Mouse (Mus musculus) right cerebral cortex, adult 2 months (tissue): ENCODE measurements around the gene Fam102b.

ENCODE experiments used
- DNase-seq, 2 experiments: peaks; one replicate each; pipeline ENCODE4 v3.0.0; 2021 to 2022; ENCODE audit warnings: low spot score in 2 of 2

Gene Fam102b

DNA sequence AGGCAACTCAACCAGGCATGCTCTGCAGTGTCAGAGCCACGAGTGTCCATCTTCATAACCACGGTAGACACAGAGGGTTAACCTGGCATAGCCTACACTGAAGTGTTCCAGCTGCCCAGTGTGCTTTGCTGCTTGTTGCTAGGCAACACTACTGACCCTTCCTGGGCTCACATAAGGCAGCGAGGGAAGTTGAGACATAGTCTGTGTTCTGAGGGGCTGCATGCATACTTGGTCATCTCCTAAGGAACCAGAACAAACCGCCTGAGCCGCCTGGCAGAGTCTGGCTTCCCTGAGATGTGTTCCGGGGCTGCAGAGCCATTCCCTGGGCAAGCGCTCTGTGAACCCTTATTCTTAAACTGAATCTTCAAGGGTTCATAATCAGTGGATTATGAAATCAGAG, 66.2 kb downstream of the Fam102b start:
- DNase-seq = no peak

DNA sequence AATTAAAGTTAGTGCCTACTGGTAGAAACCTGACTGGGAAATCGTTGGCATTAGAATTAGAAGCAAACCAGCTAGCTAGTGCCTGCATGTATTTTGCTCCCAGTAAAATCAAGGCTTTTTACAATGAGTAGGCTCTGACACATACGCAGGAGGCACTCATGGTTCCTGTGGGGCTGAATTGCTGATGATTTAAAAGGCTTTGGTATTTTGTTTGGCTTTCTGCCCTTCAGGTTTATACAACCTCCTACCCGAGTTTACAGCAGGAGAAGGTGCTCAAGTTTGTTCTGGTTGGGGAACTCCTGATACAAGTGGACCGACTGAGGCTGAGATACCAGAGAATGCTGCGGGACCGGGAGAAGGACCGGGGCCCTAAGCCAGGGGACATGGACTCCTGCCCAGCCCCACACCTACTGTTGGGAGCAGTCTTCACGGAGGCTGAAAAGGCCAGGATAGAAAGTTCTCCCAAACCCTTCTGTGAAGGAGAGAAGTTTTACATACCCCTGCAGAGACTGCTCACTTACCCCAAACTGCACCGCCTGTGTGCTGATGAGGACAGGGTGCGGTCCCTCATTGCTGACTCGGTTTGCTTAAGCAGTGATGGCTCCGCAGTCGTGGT, 67.6 kb downstream of the Fam102b start:
- DNase-seq = no peak

DNA sequence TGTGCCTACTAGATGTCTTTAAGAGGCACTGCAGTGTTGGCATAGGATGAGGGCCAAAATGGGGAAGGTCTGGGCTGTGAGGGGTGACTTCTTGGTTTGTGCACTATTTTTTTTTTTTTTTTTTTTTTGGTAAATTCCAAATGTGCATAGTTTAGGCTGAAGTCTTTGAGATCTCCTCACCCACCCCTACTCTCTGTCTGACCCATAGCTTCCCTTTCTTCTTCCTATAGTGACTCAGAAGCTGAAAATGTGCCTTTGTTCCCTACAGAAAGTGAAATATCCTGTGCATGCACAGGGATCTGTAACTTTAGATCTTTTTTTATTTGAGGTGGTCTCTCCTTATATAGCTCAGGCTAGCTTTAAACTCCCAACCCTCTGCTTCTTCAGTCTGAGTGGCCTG, 69.4 kb downstream of the Fam102b start:
- no peak for DNase-seq

DNA sequence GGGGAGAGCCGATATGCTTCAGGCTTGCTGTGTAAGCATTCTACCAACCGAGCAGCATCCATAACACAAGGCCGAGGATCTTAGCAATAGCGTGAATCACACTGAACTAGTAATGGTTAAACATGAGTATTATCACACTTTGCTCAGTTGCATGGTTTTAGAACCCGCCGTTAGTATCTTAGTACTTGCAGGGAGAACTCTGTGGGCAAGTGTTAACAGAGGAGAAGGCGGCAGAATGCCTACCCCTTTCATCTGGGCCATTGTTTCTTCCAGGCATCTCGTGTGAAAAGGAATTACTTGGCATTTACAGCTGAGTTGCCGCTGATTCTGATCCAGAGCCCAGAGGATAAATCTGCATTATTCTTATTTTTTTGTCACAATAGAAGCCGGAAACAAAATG, 86.4 kb downstream of the Fam102b start:
- DNase-seq = no peak

DNA sequence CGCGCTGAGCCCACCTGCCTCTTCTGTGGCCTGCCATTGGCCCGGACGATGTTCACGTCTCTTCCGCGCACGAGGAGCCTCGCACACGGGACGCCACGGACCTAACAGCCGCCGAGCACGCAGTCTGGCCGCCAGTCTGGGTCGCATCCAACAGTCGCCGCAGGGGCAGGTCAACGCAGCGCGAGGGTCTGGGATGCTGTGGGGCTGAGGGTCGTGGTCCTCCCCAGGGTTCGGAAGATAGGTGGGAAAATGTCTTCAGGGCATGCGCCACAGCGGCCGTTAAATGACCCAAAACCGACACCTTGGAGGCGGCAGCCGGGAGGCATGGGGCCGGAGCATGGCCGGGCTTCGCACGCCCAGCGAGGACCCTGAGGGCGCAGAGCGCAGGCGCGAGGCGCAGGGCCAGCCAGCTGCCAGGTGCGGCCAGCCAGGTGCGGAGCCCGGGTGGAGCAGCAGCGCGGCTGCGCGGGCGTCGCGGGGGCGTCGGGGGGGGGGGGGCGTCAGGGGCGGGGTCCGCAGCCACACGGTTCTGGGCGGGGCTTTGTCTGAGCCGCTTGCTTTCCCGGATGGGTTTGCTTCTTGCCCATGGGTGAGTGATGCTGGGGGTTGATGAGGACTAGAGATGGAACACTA, 87.3 kb downstream of the Fam102b start, which contains the start of gene Gm9857:
TSS of gene Gm9857 (minus strand) at position 445 of the 633 bp plus-strand sequence.
- no peak for DNase-seq

DNA sequence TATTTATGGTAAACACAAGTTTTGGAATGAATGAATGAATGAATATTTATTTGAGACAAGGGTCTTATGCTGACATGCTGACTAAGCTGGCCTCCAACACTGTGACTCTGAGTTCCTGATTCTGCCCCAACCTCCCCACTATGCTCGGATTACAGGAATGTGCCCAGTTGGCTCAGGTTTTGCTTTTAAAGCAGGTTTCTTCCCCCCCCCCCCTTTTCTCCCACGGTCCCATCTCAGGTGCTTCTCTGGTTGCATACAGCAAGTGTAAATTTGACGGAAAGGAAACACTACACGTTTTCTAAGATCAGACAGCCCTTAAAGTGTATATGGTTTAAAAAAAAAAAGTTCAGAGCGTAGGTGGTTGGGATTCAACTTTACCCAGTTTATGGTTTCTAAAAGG, 87.8 kb downstream of the Fam102b start, which contains the start of gene Henmt1:
TSS of gene Henmt1 (plus strand) at position 301 of the 400 bp plus-strand sequence.
- DNase-seq = no peak

DNA sequence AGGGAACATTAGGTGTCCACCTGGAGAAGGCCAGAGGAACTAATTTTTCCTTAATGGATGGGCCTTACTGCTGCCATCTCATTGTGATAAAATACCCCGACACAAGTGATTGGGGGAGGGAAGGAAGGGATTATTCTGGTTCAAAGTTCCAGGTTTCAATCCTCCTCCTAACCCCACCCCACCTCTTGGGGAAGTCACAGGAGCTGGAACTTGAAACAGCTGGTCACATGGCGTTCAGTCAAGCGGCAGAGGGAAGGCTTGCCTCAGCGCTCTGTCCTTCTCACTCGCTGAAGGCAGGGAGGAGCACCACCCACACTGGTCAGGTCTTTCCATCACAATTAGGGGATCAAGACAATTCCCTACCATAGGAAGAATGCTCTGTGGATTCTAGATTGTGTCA, 88.7 kb downstream of the Fam102b start:
- no peak for DNase-seq

DNA sequence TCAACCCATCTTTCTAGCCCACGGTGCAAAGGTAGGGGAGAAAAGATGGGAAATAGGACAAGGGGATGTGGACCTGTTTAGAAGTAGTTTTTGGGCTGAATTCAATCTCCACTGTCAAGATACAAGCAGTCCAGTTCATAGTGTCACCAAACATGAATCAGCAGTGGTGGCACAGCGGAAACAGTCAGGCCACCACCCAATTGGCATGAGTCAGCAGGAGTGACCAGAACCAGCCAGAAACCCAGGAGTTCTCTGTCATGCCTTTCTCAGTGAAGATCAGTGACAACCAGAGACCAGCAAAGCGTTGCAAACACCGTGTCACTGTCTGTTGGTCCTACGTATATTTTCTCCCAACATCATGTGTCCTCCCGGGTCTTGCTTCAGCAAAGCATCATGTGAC, 93.8 kb downstream of the Fam102b start:
- DNase-seq = no peak

DNA sequence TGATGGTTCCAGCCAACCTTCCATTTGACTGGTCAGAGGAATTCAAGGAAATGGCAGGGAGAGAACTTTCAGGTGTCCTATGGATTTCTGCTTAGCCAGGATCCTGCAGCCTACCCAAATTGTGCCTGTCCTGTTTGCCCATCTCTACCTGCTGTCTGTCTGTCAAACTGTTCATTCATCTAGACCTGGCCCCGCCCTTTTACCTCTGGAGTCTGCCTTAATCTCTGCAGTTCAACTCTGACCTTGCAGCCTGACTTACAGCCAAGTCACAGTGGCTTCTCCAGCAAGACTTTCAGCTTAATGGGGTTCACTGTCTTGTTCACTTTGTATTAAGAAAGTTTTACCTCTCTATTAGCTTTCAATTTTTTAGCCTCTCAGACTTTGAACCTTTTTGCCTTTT, 101.1 kb downstream of the Fam102b start:
- DNase-seq = no peak

DNA sequence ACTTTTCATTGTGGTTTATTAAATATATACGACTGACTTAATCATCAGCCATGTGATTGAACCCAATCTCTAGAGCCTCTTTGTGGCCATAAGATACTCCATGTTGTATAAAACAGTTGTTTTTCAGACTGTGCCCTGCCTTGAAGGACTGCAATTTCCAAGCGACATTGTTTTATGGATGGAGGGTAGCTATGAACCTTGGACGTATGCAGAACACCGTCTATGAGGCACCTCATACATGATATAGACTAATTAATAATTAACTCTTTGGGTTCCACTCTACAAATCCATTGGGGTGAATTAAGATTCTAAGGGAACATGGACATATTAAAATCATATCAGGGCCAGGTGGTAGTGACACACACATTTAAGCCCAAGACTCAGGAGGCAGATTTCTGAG, 101.7 kb downstream of the Fam102b start:
- DNase-seq = no peak

DNA sequence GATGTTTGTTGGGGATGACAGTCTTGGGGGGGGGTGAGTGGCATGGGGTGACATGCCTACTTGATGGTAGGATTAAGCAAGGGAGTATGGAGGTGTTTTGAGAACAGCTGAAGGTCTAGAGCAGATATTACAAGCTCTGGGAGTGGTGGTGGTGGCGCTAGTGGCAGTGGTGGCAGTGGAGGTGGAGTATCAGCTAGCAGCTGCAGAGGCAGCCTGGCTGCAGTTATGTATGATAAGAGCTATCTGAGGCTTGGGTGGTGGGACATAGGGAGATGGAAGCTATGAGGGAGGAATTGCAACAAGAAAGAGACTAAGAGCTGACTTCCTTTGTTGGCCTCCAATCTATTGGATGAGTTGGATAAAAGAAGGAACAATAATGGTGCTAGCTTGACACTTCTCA, 105.6 kb downstream of the Fam102b start:
- no peak for DNase-seq
